Mouse (Mus musculus) embryo, embryonic 9.5 days (tissue): ENCODE measurements around the gene Ube2c.

Experiments
- DNase-seq: peaks from one replicate; pipeline ENCODE4 v3.0.0-alpha.2; 2017; ENCODE audit errors: extremely low spot score

The Ube2c gene

GRCm38 (mm10) chr2:164761971-164762370 lies 7.7 kb upstream of the Ube2c start:
- no peak for DNase-seq

DNA sequence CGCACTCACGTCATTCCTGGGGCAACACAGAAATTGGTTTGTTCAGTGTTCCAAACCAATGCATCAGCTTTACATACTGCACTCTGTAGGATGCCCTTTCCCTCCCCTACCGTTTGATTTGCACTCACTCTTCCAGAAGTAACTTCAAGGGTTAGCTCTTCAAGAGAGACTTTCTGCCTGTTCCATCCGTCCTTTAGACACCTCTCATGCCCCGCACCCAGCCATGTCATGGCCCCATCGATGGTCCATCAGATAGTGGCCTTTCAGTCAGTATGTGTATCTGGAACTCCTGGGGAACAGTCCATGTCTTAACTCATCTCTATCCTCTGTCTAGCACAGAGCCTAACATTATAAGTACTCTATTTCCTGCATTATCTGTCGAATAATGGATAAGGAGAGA lies 7.1 kb upstream of the Ube2c start:
- no peak for DNase-seq

DNA sequence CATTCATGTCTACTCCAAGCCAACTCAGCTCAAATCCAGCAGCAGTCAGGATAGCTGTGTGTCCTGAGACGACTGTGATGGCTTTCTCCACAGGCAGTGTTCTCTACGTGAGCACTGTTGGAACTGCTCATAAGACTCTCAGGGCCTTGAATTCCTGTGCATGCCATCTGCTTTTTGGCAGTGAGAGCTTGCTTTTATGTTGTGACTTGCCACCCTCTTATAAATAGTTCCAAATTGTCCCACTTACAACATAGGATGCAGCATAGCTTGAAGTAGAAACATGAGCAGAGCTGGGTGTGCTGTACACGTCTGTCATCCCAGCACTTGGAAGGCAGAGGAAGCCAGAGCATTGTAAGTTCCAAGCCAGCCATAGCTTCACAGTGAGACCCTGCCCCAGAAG lies 3.9 kb upstream of the Ube2c start:
- no peak for DNase-seq

DNA sequence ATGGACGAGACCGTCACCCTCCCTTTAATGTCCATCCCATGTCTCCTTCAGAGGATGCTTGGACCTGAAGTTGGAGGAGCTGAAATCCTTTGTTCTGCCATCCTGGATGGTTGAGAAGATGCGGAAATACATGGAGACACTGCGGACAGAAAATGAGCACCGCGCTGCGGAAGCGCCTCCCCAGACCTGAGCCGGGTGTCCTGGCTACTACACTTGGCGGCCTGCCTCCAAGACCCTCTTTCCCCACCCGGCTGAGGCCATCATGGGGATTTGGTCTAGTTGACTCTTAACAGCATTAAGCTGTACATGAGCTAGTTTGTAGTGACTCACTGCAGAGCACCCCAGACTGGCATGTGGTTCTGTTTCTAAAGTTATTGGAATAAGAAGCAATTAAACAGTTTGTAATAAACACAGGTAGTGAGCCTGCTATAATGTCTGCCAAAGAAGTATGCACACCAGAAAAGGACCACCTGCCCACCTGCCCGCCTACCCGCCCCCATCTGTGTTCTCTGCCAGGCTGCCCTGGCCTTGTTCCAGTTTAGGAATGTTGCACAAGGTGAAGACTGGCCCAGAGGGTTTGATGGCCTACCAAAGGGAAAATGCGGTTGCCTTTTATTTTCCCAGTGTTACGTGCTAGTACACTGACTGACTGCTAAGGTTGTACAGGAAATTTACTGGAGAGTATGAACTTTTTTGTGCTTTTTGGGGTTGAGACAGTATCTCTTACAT lies 1.7 kb upstream of the Ube2c start:
- DNase-seq, result no peak

- DNase-seq, result no peak
Measured at GRCm38 (mm10) chr2:164770279-164770678, 581 bp downstream of the Ube2c start.

DNA sequence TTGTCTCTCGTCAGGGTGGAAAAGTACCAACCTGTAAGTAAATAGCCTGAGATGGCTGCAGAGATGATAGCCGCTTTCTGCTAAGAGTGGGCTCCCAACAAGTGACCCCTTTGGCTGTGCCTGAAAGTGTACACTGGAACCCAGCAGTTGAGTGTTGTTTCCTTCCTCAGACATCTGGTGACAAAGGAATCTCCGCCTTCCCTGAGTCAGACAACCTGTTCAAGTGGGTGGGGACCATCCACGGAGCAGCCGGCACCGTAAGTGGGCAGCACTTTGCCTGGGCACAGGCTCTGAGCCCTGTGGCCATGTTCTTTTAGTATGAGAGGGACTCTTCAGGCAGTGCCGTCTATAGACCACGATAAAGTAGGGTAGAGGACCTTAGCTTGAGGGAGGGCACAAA lies 1.4 kb downstream of the Ube2c start:
- DNase-seq, result no peak

DNA sequence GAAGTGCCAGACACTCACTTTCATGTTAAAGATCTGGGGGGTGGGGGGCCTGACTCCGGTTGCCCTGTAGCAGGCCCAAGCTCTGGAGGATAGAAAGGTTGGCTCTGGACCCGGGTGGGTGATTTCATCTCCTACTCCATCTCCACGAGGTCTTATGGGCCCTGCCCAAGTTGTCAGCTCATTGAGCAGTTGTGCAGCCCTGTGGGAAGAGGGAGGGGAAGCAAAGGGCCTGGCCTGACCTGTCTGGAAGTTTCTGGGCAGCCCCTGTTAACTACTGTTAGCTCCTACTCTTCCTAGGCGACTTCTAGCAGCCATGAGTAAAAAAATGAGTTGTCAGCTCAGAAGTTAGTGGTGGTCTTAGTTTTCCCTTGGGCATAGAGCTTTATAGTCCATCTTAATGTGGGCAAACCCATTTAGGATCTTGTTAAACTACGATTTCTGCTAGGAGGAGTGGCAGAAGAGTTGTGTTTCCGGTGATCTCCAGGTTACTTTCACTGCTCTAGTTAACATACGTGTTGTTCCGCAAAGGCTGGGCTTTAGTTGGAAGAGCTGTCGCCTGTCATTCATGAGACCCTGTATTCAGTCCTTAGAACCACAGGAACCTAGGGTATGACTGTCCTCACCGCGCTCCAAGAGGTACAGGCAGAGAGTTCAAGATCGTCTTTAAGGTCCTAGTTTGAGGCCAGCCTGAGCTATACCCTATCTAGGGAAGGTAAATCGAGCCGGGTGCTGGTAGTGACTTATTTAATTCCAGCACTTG lies 3.7 kb downstream of the Ube2c start:
- DNase-seq, result no peak

DNA sequence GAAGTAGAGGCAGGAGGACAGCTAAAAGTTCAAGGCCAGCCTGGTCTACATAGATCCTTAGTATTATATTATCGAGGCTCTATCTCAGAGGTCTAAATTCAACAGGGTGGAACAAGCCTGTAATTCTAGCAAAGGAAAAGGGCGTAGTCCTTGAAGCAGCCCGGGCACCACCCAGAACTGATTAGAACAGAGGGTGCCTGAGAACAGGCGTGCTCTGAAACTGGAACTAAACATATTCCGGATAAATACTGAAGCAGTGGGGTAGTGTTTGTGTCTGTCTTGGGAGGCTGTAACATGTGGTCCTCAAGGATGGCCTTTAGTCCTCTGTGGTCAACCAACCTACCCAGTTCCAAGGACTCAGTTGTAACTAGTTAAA lies 4.3 kb downstream of the Ube2c start:
- DNase-seq, result no peak

DNA sequence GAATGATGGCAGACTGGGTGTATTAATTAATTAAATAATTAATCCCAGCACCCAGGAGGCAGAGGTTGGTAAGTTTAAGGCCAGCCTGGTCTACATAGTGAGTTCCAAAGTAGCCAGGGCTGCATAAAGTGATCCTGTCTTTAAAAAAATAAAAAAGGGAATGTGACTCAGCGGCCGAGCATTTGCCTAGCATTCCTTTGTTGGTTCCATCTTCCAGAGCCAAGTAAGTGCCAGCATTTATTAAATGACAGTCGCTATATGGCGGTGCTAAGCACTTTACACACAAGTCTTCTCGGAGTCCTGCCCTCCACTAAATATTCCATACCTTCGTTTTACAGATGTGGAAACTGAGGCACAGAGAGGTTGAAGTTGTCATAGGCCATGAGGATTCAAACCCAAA lies 6.4 kb downstream of the Ube2c start:
- DNase-seq, result no peak

- no peak for DNase-seq
Measured at GRCm38 (mm10) chr2:164776801-164777200, 7.1 kb downstream of the Ube2c start.

GRCm38 (mm10) chr2:164777246-164778014 lies 7.7 kb downstream of the Ube2c start:
- no peak for DNase-seq

DNA sequence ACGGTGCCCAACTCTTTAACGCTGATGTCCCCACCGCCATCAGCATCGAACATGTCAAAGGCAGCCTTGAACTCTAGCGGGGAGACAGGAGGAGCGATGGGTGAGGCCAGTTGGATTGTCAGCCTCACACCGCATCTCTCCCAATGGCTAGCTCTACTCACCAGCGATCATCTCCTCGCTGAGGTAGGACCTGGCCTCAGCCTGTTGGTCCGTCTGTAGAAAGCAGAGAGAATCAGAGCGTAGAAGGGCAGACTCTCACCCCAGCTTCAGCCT lies 8.3 kb downstream of the Ube2c start:
- no peak for DNase-seq

DNA sequence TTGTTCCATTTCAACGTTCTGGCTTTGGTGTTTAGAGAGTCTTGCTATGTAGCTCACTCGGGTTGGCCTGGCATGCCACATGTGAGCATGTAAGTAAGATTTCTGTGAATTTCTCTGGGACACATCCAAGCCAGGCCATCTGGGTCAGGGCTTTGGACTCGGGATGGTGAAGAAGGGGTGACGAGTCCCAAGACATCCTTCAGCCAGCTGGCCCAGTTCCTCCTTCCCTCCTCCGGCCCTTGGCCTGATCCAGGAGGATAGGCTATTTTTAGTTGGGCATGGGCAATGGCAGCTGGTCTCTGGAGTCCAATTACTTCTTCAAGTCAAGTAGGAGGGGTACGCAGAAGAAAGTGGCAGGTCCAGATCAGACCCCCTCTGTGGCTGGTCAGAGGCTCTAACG lies 9.1 kb downstream of the Ube2c start:
- no peak for DNase-seq

DNA sequence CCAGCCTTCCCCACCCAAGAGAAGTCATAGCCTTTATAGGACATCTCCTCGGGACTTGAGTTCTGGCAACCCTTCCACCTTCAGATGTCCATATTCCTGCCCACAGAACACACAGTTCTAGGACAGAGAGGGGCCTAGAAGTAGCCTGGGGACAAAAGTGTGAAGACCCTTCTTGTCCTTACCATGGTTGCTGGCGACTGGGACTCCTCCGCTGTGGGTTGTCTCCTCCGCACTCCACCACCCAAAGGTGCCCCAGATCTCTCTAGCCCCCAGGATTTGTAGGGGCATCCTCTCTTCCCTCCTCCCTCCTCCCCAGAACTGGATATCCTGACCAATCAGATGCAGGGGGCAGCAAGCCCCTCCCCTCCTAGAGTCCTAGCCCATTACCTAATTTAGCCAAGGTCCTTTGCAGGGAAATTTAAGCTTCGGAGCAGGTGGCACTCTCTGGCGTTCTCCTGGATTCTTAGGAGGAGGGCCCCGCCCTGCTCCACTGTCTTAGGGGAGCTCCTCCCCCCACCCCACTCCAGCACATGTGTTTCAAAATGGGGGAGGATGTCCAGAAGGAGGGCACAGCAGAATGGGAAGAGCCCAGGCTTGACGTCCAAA lies 9.9 kb downstream of the Ube2c start, which contains the start of gene Tnnc2:
Tnnc2 (minus strand) TSS at position 487 of the 606 bp plus-strand sequence.
- DNase-seq, result no peak

DNA sequence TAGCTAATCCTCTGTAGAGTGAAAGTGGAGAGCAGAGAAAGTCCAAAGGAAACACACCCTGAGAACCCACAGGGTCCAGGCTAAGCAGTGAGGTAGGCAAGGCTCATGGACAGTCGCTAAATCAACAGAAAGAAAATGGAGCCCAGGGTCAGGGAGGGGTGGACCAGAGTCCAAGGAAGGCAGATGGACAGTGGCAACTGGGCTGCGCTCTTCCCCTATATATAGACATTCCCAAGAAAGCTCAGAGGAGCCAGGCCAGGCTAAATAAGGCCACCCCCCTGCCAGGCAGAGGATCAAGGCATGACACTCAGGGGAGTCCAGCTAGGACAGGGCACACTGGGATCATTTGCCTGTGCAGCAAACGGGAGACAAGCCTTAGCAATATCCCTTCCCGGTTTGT lies 12.2 kb downstream of the Ube2c start:
- no peak for DNase-seq

GRCm38 (mm10) chr2:164783926-164784581 lies 14.4 kb downstream of the Ube2c start:
- no peak for DNase-seq

DNA sequence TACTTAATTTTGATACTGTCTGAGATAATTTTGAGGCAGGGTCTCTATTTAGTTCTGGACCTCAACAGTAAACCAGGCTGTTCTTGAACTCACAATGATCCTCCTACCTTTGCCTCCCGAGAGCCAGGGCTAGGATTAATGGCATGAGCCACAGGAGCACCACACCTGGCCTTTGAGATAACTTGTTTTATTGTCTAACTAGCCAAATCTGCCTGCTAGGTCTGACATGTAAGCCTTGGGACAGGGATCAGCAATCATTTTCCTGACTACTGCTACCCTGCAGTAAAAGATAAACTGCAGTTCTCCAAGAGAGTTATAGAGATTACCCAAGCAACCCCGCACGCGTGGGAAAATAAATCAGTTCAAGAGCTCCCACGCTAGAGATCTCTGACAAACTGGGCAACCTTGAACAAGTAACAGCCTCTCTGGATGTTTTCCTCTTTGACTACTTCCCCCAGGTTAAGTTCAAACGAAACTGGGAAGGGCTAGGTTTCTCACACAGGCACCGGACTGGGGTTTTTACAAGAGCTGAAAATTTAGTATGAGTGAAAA lies 15.2 kb downstream of the Ube2c start:
- no peak for DNase-seq

DNA sequence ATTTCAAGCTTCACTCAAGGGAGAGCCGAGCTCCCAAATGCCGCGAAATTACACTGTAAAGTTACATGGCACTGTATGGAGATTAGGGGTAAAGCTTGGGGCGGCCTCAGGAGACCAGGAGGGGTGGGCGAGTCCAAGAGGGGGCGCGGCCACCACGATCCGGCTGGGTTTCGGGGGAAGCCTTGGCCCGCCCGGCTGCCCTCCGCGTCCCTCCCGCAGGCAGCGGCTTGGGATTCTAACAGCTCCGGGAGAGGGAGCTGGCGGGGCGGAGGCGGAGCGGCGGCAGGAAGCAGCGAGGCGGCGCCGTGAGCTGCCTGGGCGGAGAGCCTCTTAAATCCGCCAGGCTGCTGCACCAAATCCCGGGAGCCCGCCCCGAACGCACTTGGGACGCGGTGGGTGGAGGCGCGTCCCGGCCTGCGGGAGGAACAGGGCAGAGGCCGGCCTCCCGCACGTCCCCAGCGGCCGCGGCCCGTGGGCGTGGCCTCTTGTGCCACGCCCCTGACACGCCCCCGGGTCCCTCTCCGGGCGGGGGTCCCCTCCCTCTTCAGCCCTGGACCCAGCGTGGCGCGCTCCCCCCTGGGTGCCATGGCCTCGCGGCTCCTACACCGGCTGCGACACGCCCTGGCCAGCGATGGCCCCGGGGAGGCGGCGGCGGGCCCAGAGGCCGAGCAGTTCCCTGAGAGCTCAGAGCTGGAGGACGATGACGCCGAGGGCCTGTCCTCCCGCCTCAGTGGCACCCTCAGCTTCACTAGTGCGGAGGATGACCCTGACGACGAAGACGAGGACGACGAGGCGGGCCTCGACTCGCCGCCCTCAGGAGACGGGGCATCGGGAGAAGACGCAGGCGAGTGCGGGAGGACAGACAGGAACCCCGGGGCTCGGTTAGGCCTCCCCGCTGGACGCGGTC lies 16.0 kb downstream of the Ube2c start, which contains the start of gene Snx21:
Snx21 (plus strand) TSS at position 343 of the 907 bp plus-strand sequence.
- DNase-seq, result peak; percentile 90

DNA sequence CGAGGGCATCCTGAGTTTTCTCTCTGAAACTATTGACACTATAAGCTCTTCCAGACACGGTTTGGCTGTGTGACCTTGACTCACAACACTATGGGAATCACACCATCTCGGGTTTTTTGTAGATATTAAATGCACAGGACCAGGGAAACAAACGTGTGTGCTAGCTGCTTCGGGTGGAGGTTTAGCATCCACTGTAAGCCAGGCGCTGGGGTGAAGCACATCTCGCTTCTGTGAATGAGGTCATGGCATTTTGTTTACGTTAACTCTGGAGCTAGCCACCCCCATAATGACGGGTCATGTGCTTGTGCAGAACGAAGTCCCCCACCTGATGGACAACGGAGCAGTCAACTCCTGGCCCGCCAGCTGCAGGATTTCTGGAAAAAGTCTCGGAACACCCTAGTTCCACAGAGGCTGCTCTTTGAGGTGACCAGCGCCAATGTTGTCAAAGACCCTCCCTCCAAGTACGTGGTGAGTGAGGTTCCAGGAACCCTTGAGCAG lies 16.7 kb downstream of the Ube2c start:
- DNase-seq, result peak; percentile 38

GRCm38 (mm10) chr2:164787032-164787431 lies 17.3 kb downstream of the Ube2c start:
- no peak for DNase-seq
